Mouse (Mus musculus) right cerebral cortex, postnatal 4 days (tissue): ENCODE measurements at regions not wholly inside any gene's neighbourhood (a gene's known extent, or its start where the extent isn't known, plus 50 kb on each side); places are given as distances from the start of the nearest gene placed in this dataset.
A peak's percentile ranks its signal among the peaks of the same experiment; 100 is the strongest.

ENCODE experiments used
- DNase-seq: peaks from one replicate; pipeline ENCODE4 v3.0.0-alpha.2; 2022

DNA sequence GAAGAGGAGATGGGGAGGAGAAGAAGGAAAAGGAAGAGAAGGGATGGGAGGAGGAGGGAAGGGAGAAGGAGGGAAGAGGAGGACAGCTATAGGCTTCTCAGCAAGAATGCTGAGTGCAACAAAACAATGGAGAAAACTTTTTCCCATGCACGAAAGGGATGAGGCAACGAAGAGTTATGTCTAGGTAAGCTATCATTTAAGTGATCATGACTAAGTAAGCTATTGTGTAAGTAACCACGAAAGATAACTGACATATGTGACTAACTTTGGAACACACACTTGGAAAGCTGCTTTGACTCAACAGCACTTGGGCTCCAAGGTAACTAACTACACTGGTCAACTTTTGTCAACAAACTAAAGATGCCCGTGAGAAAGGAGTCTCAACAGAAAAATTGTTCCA is 50.9 kb upstream of the Fstl1 start:
- DNase-seq, result no peak

DNA sequence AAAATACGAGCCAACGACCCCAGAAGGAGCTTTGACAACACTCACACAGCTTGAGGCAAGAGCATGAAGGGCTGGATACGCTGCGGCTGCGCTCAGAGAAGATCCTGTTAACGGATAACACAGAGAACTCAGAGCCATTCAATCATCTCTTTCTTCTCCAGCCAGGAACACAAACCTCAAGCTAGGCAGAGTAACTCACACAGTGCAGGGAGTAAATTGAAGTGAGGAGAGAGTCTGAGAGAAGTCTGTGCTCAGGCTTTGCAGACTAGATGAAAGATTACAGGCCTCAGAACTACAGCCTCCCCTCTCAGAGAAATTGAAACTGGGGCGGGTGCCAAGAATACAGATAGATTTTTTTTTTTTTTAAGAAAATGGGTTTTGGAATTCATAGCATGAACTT is 60.9 kb upstream of the Ndufb4 start:
- peak; percentile 37 for DNase-seq

DNA sequence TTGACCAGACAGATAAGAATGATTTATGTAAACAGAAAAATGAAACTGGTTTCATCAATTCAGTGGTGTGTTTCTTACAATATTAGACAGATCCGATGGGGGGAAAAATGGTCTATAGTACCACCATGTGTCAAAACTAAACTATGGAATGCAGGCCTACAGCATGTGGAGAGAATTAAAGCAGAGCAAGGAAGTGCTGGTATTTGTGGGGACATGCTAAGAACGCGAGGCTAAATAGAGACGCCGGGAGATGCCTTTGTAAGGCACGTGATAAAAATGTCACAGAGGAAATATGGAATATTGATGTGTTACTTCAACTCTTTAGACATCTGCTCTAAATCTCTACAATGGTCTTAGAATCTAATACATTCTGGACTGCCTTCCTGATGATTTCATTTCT is 60.0 kb upstream of the Ndufb4 start:
- DNase-seq, result no peak

DNA sequence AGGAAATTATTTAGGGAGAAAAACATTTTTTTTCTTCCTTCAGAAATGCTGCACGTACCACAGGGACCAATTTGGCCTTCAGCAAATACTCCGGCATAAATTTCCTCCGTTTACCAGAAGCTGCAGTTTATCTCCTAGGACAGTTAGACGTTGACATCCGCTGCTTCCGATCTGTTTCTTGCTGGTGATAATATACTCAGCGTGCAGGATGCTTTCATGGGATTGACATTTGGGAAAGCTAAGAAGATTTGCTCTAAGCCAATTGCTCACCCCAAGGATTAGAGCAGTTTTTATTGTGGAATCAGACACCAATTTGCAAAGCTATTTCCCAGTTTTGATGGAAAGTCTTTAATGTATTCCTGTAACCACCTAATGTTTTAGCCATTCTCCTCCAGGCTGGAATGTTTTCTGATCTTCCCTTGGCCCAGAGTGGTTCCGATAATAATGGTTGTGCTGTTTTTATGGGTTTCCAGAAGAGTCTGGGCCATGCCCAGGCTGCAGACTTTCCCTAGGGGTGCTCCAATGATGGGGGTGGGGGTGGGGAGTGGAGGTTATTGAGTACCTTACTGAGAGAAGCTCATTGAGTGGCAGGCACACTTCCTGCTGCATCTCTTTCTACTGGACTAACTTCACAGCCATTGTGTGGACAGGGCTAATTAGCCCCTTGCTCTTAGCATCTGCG is 52.1 kb upstream of the Ndufb4 start:
- no peak for DNase-seq

DNA sequence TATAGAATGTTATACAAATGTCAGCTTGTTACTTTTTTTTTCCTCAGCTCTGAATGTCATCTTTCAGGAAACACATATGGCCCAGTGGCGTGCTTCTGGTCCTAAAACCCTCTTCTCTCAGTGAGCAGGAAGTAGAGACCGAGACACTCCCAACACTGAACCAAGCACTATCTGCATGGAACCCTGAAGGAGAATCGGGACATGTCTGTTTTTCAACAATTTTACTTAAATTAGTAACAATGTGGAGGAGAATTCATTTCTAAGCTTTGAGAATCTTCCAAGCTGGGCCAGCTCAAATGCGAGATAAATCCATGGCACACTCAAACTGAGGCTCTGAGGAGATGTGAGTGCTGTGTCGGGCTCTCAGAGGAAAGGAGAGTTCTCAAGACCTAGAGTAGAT is 51.0 kb upstream of the Ndufb4 start:
- DNase-seq, result no peak

DNA sequence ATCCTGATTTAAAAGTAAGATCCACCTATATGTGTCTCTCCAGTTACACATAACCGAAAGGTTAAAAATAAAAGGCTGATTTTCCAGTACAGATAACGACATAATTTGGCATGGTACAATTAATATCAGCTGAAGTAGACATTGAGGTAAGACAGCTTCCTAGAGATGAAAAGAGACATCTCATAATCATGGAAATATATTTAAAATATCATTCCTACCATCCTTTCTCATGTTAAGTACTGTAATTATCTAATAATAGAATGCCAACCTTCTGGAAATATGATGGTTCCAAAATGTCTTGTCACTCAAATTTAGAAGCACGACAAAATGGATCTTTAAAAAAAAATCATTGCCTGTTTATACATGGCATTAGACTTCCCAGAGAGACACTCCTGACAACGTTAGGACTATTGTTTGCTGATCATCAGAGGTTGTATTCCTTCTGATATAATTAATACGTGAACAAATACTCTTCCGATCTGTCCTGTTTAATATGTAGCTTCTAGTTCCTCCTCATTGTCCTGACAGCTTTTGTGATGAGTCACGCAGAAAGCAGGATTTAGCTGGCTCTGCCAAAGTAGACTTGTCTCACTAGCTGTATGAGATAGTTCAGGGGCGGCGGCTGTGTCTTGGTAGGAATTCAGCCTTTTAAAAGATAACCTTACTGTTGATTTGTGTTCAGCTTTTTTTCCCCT is 50.4 kb upstream of the Ndufb4 start:
- DNase-seq, result no peak
